Mouse (Mus musculus): Measurements from ENCODE around the gene Npc1l1.

Npc1l1 gene

DNA sequence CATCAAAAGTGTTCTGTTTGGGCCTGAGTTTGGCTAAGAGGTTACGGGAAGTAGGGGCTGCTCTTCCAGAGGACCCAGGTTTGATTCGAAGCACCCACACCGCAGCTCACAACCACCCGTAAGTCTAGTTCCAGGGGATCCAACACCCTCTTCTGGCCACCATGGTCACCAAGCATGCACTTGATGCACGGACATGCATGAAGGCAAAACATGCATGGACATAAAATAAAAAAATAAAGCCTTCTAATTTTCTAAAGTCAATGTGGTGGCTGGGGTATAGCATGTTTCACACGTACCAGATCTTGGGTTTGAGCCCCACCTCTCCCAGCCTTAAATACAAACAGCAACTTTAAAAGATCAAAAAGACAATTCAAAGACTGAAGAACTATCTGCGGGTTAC, 65.2 kb downstream of the Npc1l1 start:
- intact Hi-C loops (cut with DNase I), result loop anchor here (5.0 kb wide), 1 partner anchor 1692 kb away; no protein-coding TSS in a partner anchor

DNA sequence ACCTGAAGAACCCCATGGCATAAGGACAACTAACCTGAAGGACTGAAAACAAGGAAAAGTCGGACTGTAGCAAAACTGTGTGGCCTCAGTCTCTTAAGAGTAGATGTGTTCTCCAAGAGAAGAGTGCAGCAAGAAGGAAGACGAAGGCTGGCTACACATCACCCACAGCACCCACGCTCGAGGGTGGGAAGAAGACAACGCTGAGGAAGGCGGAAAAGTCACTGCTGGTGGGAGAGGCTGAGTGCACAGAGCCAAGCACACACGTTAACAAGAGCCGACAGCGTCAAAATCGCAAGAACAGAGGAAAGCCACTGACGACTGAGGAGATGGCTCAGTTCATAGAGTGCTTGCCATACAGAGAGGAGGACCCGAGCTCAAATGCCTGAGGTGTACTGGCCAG, 66.2 kb downstream of the Npc1l1 start:
- intact Hi-C loops (cut with DNase I), result no loop called here

DNA sequence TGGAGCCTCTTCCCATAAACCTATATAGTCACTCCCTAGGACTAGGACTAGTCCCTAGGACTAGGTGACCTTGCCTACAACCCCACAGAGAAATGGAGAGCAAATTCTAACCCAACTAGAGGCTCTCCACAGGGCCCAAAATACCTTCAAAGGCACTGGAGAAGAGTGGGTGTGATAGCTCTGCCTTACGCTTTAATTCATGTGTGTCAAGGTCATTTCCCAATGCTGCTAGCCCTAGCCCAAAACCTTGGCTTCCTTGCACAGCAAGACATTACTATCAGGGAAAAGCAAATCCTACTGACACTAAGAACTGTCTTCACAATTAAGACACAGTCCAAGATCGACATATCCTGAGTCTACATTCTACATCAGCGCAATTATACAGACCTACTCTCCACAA, 66.9 kb downstream of the Npc1l1 start:
- intact Hi-C loops (cut with DNase I), result no loop called here

DNA sequence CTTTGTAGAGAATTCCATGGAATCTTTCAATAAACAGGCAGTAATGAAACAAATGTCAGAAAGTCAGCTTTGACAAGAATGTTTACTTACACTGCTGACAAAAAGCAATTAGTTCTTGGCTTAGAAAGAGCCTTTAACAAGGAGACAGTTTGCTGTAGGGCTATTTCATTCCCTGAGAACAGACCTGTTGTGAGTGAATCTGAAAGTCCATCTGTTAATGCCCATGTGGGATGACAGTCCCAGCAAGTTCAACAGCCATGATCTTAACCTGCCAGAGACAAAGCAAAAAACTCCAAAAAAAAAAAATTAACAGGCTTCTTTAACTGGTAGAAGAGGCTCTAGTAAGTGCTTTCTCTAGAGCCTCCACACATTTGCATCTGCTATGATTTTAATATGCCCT, 68.4 kb downstream of the Npc1l1 start:
- intact Hi-C loops (cut with DNase I), result no loop called here
